Mouse (Mus musculus) R1 (cell line): ENCODE data around the gene Cfap54.
A peak's percentile ranks its signal among the peaks of the same experiment; 100 is the strongest.

Source experiments
- DNase-seq: peaks from one replicate; pipeline ENCODE4 v3.0.0-alpha.2; 2018; ENCODE audit warnings: low read depth, low spot score

Cfap54 gene

DNA sequence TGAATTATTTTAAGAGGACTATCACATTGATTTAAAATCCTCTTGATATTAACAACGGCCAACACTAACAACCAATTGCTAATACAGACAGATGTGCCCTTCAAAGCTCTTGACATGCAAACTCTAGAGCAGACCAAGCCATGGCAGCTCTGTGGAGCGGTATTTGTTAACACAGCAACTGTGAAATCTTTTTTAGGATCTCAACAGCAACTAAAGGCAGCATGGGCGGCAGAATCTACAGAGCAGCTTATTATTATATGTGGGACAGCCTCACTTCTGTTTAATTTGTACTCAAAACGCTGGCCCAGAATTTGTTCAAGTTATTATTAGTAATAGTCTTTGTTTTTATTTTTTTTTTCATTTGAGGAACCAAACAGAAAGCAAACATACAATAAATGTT, 28.1 kb downstream of the Cfap54 start:
- no peak for DNase-seq

DNA sequence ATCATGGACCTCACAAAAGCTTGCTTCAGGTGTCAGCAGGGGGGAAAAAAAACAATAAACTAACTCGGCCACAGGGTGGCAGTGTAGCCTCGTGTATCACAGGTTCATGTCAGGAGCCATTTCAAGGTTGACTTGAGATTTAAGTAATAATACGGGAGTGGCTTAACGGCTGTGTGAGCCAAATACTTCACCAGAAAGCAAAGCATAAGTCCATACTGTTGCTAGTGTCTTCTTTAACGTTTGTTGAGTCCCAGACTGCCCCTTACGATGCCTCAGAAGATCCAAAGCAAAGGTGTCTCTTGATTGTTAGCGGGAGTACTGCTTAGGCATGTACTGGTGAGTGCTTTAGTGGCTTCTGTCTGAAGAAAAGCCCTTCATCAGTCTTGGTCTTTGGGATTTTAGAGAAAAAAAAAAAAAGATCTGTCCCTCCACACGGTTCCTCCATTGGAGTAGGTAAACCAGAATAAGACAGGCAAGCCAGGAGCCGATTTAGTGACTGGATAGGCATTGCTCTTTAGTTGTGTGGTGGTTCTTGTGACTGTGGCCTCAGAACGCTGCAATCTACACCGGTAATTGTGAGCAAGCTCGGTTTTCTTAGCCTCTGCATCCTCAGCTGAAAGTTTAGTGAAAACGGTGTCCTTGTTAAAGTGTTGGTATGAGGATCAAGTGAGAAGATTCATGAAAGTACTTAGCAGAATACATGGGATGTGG, 30.2 kb downstream of the Cfap54 start:
- DNase-seq = peak; percentile 86

DNA sequence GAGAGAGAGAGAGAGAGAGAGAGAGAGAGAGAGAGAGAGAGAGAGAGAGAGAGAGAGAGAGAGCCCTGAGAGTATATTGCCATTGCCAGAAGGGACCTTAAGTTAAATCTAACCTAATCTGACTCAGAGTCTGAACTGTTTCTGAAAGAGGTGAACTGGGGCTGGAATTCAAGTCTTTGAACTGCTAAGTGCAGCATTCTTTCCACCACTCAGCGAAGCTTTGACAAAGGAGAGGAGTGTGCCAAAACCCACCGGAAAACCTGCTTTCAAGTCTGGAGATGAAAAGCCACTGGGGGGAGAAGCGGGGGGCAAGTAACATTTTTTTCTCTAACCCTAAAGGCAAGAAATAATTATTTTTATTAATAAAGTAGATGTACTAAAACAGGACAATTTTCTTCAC, 30.8 kb downstream of the Cfap54 start:
- DNase-seq = no peak

DNA sequence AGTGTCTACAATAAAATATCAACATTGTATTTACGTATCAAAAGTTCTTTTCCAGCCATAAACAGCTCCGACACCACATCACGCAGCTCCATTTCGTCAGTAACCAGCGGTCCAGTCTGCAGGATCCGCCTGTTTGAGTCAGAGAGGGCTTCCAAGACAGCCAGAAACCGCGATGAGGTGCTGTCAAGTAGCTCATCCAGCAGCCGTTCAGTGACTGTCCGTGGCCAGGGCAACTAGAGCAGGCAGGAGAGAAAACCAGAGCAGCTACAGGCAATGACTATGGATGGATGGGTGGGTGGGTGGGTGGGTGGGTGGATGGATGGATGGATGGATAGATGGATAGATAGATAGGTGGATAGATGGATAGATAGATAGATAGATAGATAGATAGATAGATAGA, 38.2 kb downstream of the Cfap54 start:
- DNase-seq = no peak

DNA sequence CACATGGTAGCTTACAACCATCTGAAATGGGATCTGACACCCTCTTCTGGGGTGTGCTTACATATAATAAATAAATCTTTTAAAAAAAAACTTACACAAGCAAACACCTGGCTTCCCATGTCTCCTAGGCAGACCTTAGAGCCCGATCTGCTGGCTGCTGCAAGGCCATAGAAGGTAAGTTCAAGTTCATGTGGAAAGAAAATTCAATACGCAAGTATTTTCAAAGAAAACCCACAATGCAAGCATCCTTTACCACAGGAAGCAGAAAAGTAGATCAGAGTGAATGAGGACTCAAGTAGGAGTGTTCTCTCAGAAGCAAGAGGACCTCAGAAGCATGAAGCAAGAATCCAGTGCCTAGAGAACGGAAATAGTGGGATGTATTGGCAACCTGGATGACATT, 39.6 kb downstream of the Cfap54 start:
- DNase-seq = no peak

DNA sequence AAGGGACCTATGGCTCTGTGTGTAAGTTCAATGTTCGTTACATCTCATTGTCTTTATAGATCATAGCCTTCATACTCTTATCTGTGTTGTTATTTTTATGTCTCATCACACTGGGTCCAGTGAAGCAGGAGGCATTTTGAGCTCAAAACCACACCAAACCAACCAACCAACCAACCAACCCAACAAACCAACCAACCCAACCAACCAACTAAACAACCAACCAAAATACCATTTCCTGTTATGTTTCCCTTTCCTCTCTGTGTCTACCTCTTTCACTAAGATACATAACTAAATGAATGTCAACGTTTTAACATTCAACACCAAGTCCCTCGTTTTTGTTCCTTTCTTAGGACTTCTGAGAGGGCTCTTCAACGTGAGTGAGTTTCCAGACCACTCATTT, 40.0 kb downstream of the Cfap54 start:
- no peak for DNase-seq

DNA sequence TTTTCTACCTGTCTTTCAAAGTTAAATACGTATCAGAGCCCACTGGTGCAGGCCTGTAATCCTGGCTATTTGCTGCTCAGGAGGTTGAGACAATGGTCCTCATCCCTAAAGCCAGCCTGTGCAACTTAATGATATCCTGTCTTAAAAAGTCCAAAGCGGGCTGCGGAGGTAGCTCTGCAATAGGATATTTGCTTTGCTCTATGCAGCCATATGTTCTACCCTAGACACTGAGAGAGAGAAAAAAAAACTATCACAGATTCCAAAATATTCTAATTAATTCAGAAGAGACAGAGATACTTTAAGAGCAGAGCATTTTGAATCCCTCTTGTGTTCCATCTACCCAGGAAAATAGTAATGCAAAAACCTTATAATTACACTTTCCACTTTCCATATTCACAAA, 44.9 kb downstream of the Cfap54 start:
- no peak for DNase-seq

DNA sequence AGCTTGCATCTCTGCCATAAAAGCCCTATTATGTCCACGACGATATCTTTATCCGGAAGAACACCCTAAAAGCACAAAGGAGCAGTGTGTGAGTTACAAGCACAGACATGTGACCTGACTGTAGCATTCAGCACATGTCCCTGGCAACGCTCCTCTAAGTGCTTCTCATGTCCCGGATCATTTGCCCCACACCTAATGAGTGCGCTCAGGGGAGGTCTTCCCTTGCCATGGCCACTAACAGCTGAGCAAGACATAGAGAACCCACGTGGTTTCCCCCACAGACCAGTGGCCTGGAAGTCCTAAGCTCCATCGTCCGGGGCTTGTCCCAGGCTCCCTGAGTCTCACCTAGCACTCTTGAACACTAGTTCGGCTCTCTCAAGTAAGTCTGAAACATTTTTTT, 45.9 kb downstream of the Cfap54 start:
- no peak for DNase-seq

DNA sequence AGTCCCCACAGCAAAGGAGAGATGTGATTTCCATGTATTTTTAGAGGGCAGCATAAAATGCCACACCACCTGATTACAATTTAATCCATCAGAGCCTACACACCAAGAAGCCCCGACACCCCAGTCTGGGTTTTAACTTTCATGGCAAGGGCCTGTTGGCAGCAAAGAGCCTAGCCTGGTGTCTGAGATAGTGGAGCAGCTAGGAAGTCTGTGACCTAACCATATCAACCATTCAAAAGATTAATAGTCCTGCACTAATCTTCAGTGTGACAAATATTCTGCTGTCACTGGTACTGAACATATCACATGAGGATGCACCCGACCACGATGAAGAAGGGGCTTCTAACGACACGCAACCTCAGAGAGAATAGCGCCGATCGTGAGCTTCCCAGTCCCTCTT, 58.1 kb downstream of the Cfap54 start:
- no peak for DNase-seq

DNA sequence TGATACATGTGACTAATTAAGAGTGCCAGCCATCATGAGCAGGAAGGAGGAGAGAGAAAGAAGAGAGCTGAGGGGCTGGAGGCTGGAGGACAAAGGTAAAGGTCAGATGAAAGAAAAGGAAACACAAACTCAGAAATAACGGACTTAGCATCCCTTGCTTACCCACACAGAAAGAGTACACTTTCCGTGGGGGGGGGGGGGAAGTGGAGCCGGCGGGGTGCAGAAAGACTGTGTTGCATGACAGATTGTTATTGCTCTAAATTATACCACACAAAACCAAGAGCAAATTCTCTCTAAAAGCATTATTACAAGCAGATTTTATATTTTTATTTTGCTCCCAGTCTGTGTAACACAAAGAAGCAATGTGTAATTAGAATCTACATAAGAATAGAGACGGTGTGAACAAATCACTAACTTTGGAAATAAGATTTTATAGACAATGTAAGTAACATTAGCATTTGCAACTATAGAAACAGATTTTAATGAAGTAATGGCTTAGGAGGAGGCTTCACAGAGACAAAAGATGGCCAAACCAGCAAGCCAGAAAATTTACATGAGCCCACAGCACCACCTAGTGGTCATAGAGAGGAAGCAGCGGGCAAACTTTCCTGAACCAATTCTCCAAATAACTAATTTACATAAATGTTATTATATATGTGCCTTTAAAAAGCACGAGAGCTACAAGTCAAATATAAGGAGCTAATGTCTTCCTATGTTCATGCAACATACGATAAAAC, 67.2 kb downstream of the Cfap54 start:
- DNase-seq = peak; percentile 68

DNA sequence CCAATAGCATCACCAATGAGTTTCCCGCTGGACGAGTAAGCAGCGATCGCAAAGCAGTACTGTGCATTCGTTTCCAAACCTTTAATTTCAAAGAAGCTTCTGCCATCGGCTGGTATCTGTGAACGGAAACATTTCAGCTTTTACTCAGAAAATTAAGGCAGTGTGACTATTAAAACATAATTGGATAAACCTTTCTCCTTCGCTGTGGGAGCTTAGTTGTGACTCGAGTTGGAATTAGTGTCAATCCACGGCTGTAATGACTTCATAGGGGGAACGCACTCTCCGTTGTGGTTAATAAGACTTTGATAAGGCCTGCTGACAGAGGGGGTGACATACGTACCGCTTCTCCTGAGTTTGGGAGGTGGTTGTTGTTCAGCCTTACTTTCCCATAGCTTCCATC, 70.3 kb downstream of the Cfap54 start:
- no peak for DNase-seq

DNA sequence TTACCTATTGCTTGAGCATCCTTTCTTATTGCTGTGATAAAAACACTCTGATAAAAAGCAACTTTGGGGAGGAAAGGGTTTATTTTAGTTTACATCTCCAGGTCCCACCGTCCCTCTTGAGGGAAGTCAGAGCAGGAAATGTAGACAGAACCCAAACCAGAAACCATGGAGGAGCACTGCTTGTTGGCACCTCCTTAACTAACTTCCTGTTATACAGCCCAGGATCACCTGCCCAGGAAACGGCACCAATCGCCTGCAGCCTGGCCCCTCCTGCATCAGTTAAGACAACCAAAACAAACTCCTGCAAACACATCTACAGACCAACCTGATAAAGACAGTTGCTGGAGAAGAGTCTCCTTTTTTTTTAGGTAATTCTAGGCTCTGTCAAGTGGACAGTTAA, 74.4 kb downstream of the Cfap54 start:
- no peak for DNase-seq

DNA sequence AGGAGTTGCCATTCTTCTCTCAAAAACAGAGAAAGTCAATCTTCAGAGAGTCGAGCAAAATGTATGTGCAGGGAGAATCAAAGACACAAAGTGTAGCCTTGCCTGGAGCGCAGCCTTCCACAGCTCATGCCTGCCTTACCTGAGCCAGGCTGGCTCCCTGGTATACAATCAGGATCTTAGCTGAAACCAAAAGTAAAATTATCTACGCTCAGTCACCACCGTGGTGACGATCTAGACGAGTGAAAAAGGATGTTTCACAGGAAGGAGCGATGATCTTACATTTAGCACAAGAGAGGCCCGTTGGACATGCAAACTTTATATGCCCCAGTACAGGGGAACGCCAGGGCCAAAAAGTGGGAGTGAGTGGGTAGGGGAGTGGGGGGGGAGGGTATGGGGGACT, 75.0 kb downstream of the Cfap54 start:
- DNase-seq = no peak

DNA sequence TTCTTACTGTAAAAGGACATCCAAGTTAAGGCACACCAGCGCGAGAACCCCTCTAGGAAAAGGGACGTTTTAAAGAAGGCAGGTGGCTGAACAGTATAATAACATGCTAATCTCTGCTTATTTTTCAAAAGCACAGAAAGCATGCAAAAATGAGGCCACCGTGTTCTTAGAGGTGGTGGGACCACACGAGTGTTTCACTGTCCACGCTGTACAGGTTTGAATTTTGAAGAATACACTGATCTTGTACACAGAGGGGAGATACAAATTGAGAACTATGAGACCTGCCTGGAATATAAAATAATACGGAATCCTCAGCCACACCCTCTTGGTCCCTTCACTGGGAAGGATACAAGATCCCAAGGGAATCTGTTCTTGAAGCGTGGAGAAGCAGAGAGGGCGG, 82.9 kb downstream of the Cfap54 start:
- DNase-seq = no peak

DNA sequence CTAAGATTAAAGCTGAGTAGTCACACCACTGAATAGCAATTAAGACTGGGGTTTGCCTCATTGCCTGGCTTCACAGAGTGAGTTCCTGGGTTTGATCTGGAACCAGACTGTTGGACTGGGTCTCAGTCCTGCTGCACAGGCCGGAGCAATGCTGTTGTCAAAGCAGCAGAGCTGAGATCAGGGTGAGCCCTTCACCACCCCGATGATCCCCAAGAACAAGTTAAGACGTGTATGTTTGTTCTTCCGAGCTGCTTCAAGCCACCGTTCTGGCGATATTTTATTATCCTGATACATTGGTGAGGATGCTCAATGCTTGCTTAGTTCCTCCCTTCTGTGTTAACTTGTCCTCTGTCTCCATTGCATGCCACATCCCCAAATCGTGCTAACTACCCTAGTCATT, 86.2 kb downstream of the Cfap54 start:
- no peak for DNase-seq

DNA sequence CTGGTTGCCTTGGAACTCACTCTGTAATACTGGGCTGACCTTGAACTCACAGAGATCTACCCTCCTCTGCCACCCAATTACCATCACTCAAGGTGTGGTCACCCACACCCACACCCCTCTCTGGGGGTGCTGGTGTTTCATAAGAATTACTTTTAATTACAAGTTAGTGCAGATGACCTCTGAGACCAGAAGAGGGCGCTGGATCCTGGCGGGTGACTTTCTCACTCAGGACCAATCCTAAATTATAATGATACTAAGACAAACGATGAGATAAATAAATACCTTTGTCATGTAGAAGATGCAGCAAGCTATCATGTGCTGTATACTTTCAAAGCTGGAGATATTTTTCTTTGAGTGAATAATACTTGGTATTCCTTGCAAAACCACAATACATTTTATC, 87.1 kb downstream of the Cfap54 start:
- DNase-seq = no peak

DNA sequence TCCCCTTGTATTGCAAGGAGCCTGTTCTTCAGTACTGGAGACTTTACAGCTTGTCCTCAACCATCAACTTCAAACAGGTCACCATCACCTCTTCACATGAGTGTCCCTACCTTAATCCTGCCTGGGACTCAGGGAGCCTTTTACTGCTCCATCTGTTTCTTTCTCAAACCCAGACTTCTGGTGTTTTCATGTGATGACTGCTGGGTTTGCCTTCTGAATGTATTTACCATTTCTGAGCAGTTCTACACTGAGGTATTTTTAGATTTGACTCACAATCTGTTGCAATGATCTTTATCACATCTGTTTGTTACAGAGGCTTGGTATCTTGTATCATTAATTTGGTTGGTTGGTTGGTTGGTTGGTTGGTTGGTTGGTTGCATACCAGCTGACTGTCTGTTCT, 88.9 kb downstream of the Cfap54 start:
- no peak for DNase-seq

DNA sequence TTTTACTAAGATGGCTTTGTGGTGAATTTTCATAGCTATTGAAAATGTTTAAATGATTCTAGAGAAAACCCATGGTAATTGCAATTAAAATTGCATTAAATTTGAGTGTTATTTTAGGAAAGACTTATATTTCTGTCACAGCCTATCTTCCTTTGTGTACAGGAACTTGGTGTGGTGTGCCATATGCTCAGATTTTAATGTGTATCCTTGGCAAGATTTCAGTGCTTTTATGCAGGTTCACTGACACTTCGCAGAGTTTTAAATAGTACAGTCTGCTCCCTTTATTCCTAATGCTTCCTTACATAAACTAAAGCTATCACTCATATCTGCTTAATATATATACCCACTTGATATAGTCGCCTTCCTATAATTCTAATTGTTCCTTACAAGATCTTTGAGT, 90.8 kb downstream of the Cfap54 start:
- DNase-seq = no peak

DNA sequence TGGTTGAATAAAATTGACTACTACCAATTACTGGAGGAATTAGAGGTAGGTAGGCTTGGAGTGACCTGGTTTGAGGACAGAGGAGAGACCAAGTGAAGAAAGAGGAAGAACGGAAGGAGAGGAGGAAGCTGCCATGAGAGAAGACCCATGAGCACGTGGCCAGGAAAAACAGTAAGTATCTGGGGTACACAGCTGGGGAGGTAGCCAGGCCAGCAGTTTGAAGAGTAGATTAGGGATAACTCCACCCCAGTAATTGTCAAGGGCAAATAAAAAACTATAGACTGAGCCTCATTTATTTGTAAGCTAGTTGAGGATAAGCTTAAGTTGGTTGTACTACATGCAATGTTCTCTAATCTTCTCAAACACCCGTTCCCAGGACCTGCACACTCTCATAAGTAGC, 116.3 kb downstream of the Cfap54 start:
- DNase-seq = no peak

DNA sequence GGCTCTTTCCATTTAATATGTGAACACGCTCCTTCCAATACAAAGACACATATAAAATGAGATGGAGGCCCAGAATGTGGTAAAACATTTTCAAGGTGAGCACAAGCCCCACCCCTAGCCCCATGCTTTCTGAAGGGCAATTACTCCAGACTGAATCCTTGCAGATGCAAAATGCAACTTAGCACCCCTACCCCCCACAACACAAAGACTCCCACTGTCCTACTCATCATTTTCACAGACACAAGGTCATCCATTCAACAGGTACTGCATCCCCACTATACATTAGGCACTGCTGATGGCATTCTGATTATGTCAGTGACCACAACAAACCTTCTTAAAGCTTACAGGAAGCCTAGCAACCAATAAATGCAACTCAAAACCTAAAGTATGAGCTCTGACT, 131.4 kb downstream of the Cfap54 start:
- DNase-seq = peak; percentile 41

DNA sequence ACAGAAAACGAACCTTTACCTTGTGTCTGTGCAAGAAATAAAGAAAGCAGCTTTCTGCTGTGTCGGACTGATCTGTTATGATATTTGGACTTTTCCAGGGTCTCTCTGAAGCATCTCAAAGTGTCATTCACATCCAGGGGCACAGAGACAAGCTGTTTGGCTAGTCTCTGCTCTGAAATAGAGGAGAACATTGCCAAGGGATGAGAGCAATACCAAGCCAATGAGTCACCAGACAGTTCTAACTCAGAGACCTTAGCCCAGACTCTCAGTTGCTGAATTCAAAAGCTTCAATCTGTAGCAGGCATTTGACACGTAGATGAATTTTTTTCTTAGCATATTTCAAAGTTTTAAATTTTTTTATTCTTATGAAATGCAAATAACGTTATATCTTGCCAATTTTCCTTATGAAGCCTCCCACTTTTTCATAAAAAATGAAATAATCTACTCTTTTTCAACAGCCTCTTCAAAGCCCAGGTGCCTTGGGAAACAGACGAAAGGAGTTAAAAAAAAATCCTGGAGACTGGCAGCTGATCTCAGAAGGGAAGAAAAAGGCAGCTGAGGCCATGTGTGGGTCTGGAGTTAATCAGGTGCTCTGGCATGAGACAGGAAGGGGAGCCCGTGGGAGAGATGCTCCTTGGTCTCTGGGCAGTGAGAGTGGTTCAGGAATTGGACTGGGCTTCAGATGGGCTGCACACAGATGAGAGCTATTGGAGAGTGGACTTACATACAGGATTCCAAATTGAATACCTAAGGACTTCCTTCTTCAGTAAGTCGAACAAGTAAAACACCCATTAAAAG, 138.4 kb downstream of the Cfap54 start:
- DNase-seq = no peak

DNA sequence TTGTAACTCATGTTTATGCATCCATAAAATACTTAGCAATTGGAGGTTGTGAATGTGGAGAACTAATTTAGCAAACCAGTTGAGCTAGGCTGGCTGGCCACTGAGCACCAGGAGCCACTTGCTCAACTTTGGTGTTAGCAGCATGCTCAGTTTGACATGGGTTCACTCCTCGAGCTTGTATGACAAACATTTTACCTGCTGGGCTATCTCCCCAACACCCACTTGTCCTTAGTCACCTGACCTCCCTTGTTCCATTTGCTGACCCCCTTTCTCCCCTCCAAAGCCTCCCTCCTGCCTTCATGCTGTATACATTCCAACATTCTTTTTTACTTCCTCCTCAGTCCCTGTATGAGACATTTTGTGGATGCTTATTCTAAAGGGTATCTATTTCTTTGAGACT, 139.8 kb downstream of the Cfap54 start:
- DNase-seq = no peak
